Comparison of ENCODE assay signal across 8 mouse cellular contexts in genomic region chr10:121423541-121424349, GRCm38 (mm10). TPM values are rescaled to one million over a fixed set of nuclear protein-coding genes. Genes with fewer than 3 reads are reported as not detected.
DNase-seq lines count a peak whose midpoint lies in the region; ATAC-seq and TF ChIP-seq lines count a peak whose summit lies in the region.

No protein-coding gene starts in this region.

- H3K4me1 ChIP-seq in heart, embryonic 15.5 days (replicated peaks), result peaks cover 96% of the 10 kb centered on the region
- H3K4me1 ChIP-seq in midbrain, embryonic 15.5 days, result peaks cover 17% of the 10 kb centered on the region

- H3K9me3 ChIP-seq in heart, embryonic 15.5 days (replicated peaks), result no peaks in the 10 kb centered on the region
- no peaks in the 10 kb centered on the region for H3K9me3 ChIP-seq in midbrain, embryonic 15.5 days

- H3K36me3 ChIP-seq in heart, embryonic 15.5 days, result no peaks in the 10 kb centered on the region
- no peaks in the 10 kb centered on the region for H3K36me3 ChIP-seq in midbrain, embryonic 15.5 days (replicated peaks)

- no peak overlapping the region for H3K4me2 ChIP-seq in heart, embryonic 15.5 days
- no peak overlapping the region for H3K4me2 ChIP-seq in midbrain, embryonic 15.5 days

- no peak for TF ChIP-seq CTCF in brain, embryonic 14.5 days (IDR thresholded peaks at IDR 0.05; ENCODE audit: borderline replicate concordance, extremely low read depth, insufficient read depth, insufficient read length)

- peak; percentile 25 for DNase-seq in layer of hippocampus, adult 11-12 months (ENCODE audit: low spot score)
- no peak for DNase-seq in layer of hippocampus, adult 8-10 months (ENCODE audit: low spot score in 2 of 2)
- DNase-seq in brain, embryonic 14.5 days (ENCODE audit: low read depth), result peak; percentile 81
- DNase-seq in adrenal gland, adult 8-10 months, result no peak
- no peak for DNase-seq in right cerebral cortex, postnatal 36 days (ENCODE audit: low spot score in 2 of 2)
- no peak for DNase-seq in thymus, postnatal 14 days

- H3K27me3 ChIP-seq in heart, embryonic 15.5 days, result no peaks in the 10 kb centered on the region
- no peaks in the 10 kb centered on the region for H3K27me3 ChIP-seq in midbrain, embryonic 15.5 days (replicated peaks)

- no peak overlapping the region for H3K9ac ChIP-seq in heart, embryonic 15.5 days
- H3K9ac ChIP-seq in midbrain, embryonic 15.5 days, result no peak overlapping the region

- WGBS in heart, embryonic 15.5 days, result 65% methylated on average over 16 of the region's 16 CpGs
- 34% methylated on average over 16 of the region's 16 CpGs for WGBS in midbrain, embryonic 15.5 days

- no peak for TF ChIP-seq POLR2A in brain, embryonic 14.5 days (IDR thresholded peaks at IDR 0.05; ENCODE audit: borderline replicate concordance, extremely low read depth, insufficient read depth, insufficient read length, poor library complexity, severe bottlenecking)

- ATAC-seq in heart, embryonic 15.5 days (replicated peaks; ENCODE audit: insufficient number of reproducible peaks, insufficient read depth, low FRiP score, low read depth), result no peak
- no peak; the same call in 1 of the 2 replicates for ATAC-seq in midbrain, embryonic 15.5 days (replicated peaks)

- H3K27ac ChIP-seq in heart, embryonic 15.5 days, result peak overlapping the region; percentile 41
- H3K27ac ChIP-seq in midbrain, embryonic 15.5 days, result peak overlapping the region; percentile 45

- H3K4me3 ChIP-seq in heart, embryonic 15.5 days, result no peak overlapping the region
- no peak overlapping the region for H3K4me3 ChIP-seq in midbrain, embryonic 15.5 days

RNA-seq across cellular contexts. Expression of gene Rassf3, which starts 52.4 kb away (rescaled TPM):
- 10 to 100 TPM in 3 of 4 experiments, 1 to 10 TPM in 1; 9.3 to 20.4 (median 15.3) TPM for total RNA-seq in layer of hippocampus, adult 8-10 months (2022)
- 5.4 and 7.3 TPM in 2 replicates for polyA plus RNA-seq in brain, embryonic 14.5 days (2012; rRNA removed)
- 20.9 and 22.2 TPM in 2 replicates for polyA plus RNA-seq in heart, embryonic 15.5 days (2015; fragmentation: Nextera tagmentation; extraction: Ambion mirVana)
- 4.2 and 4.4 TPM in 2 replicates for polyA plus RNA-seq in midbrain, embryonic 15.5 days (2015; fragmentation: Nextera tagmentation; extraction: Ambion mirVana)
- 10 to 100 TPM; 36.3 to 54.6 (median 44.0) TPM for total RNA-seq in adrenal gland, adult 8-10 months (2022)

RNA-seq across cellular contexts. Expression of gene Gns, which starts 58.9 kb away (rescaled TPM):
- 100 to 1,000 TPM in 2 of 4 experiments, 10 to 100 TPM in 2; 86.0 to 149 (median 114) TPM for total RNA-seq in layer of hippocampus, adult 8-10 months (2022)
- 23.7 and 42.6 TPM in 2 replicates for polyA plus RNA-seq in brain, embryonic 14.5 days (2012; rRNA removed)
- polyA plus RNA-seq in heart, embryonic 15.5 days (2015; fragmentation: Nextera tagmentation; extraction: Ambion mirVana), result 28.6 and 33.1 TPM in 2 replicates
- polyA plus RNA-seq in midbrain, embryonic 15.5 days (2015; fragmentation: Nextera tagmentation; extraction: Ambion mirVana), result 38.8 and 40.7 TPM in 2 replicates
- total RNA-seq in adrenal gland, adult 8-10 months (2022), result 100 to 1,000 TPM; 181 to 274 (median 211) TPM

Comparison
In these comparisons a context has a peak if more than half of its experiments do, and no peak if none do; other contexts are left out.
1. DNase-seq: peak in layer of hippocampus, adult 11-12 months (single experiment) and brain, embryonic 14.5 days (single experiment); none in layer of hippocampus, adult 8-10 months (0 of 2), adrenal gland, adult 8-10 months (single experiment), right cerebral cortex, postnatal 36 days (0 of 2) and thymus, postnatal 14 days (single experiment).